12 mouse cellular contexts compared by ENCODE assay signal in genomic region chr12:84212297-84212696, GRCm38 (mm10). TPM values are rescaled to one million over a fixed set of nuclear protein-coding genes. Genes with fewer than 3 reads are reported as not detected.
DNase-seq lines count a peak whose midpoint lies in the region; ATAC-seq lines count a peak whose summit lies in the region.
"Had no signal": no experiment of that assay in that cellular context is flagged by ENCODE, and none has a peak within 500 bp of the region (broad histone marks: within the 10 kb centered on the region; RNA-seq: fewer than 3 reads in every experiment).

No protein-coding gene starts in this region.

- 28% methylated on average over 4 of the region's 4 CpGs for WGBS in heart, embryonic 13.5 days
- WGBS in neural tube, embryonic 13.5 days: 14% methylated on average over 4 of the region's 4 CpGs
- WGBS in kidney, embryonic 15.5 days: 20% methylated on average over 4 of the region's 4 CpGs
- WGBS in stomach, embryonic 16.5 days: 19% methylated on average over 4 of the region's 4 CpGs

- DNase-seq in heart, postnatal 25 days (ENCODE audit: low spot score): no peak
- no peak for DNase-seq in neural tube, embryonic 10.5 days (ENCODE audit: extremely low spot score, low spot score)
- no peak for DNase-seq in left cerebral cortex, postnatal 36 days (ENCODE audit: low spot score in 2 of 2)
- DNase-seq in retina, embryonic 14.5 days (ENCODE audit: low spot score): no peak
- DNase-seq: cerebellum, adult 2 months; gastrocnemius, adult 2 months; thymus, postnatal 14 days had no signal

- H3K27ac ChIP-seq in heart, embryonic 13.5 days (replicated peaks): peak overlapping the region; percentile 58
- no peak overlapping the region for H3K27ac ChIP-seq in neural tube, embryonic 13.5 days (replicated peaks)
- peak overlapping the region; percentile 64; the same call in 1 of the 2 replicates for H3K27ac ChIP-seq in kidney, embryonic 15.5 days
- H3K27ac ChIP-seq in stomach, embryonic 16.5 days (ENCODE audit: low read length): no peak overlapping the region
- H3K27ac ChIP-seq: gastrocnemius, adult 2 months; limb, embryonic 12.5 days had no signal

- 0 out of 2 replicates have a peak overlapping the region, but pooled peaks have one; percentile 40 for H3K9ac ChIP-seq in heart, embryonic 13.5 days
- 0 out of 2 replicates have a peak overlapping the region, but pooled peaks have one; percentile 5 for H3K9ac ChIP-seq in neural tube, embryonic 13.5 days
- no peak overlapping the region for H3K9ac ChIP-seq in kidney, embryonic 15.5 days
- no peak overlapping the region for H3K9ac ChIP-seq in stomach, embryonic 16.5 days (ENCODE audit: low read length)
- H3K9ac ChIP-seq: limb, embryonic 12.5 days had no signal

- H3K4me1 ChIP-seq in heart, embryonic 13.5 days: peaks cover 91% of the 10 kb centered on the region
- H3K4me1 ChIP-seq in neural tube, embryonic 13.5 days (replicated peaks): peaks cover 68% of the 10 kb centered on the region
- H3K4me1 ChIP-seq in kidney, embryonic 15.5 days: peaks cover 87% of the 10 kb centered on the region
- H3K4me1 ChIP-seq in stomach, embryonic 16.5 days (ENCODE audit: control insufficient read depth, insufficient read depth, low read length): peaks cover 56% of the 10 kb centered on the region

- H3K9me3 ChIP-seq in heart, embryonic 13.5 days: no peaks in the 10 kb centered on the region
- H3K9me3 ChIP-seq in neural tube, embryonic 13.5 days: no peaks in the 10 kb centered on the region
- no peaks in the 10 kb centered on the region for H3K9me3 ChIP-seq in kidney, embryonic 15.5 days (replicated peaks)
- no peaks in the 10 kb centered on the region for H3K9me3 ChIP-seq in stomach, embryonic 16.5 days (replicated peaks; ENCODE audit: control insufficient read depth, low read length)
- H3K9me3 ChIP-seq: limb, embryonic 12.5 days had no signal

- peak overlapping the region; percentile 22; the same call in 1 of the 2 replicates for H3K4me2 ChIP-seq in heart, embryonic 13.5 days
- no peak overlapping the region for H3K4me2 ChIP-seq in neural tube, embryonic 13.5 days
- no peak overlapping the region for H3K4me2 ChIP-seq in kidney, embryonic 15.5 days
- no peak overlapping the region for H3K4me2 ChIP-seq in stomach, embryonic 16.5 days (ENCODE audit: low read depth, low read length)
- H3K4me2 ChIP-seq: limb, embryonic 12.5 days had no signal

- intact Hi-C loops in heart, postnatal 25 days (cut with DNase I): no loop called here
- intact Hi-C loops in left cerebral cortex, postnatal 36 days (cut with DNase I): no loop called here

- H3K4me3 ChIP-seq in heart, embryonic 13.5 days: no peak overlapping the region
- H3K4me3 ChIP-seq in neural tube, embryonic 13.5 days: no peak overlapping the region
- H3K4me3 ChIP-seq in kidney, embryonic 15.5 days (replicated peaks): no peak overlapping the region
- no peak overlapping the region for H3K4me3 ChIP-seq in stomach, embryonic 16.5 days (replicated peaks; ENCODE audit: low read length)
- H3K4me3 ChIP-seq: gastrocnemius, adult 2 months; limb, embryonic 12.5 days had no signal

- no peak for ATAC-seq in heart, embryonic 13.5 days (ENCODE audit: extremely low read depth, insufficient number of reproducible peaks, low FRiP score, low TSS enrichment)
- no peak for ATAC-seq in neural tube, embryonic 13.5 days (ENCODE audit: low read depth)
- no peak for ATAC-seq in kidney, embryonic 15.5 days (replicated peaks; ENCODE audit: low FRiP score)
- ATAC-seq in stomach, embryonic 16.5 days (ENCODE audit: insufficient read depth, low FRiP score): peak; percentile 57; the same call in 1 of the 2 replicates

- no peaks in the 10 kb centered on the region for H3K27me3 ChIP-seq in heart, embryonic 13.5 days (replicated peaks)
- no peaks in the 10 kb centered on the region for H3K27me3 ChIP-seq in neural tube, embryonic 13.5 days
- H3K27me3 ChIP-seq in kidney, embryonic 15.5 days: no peaks in the 10 kb centered on the region
- H3K27me3 ChIP-seq in stomach, embryonic 16.5 days (ENCODE audit: control insufficient read depth, insufficient read depth, low read length): no peaks in the 10 kb centered on the region
- H3K27me3 ChIP-seq: limb, embryonic 12.5 days had no signal

- peaks cover 10% of the 10 kb centered on the region; the same call in 1 of the 2 replicates for H3K36me3 ChIP-seq in heart, embryonic 13.5 days
- no peaks in the 10 kb centered on the region for H3K36me3 ChIP-seq in neural tube, embryonic 13.5 days
- H3K36me3 ChIP-seq in kidney, embryonic 15.5 days: no peaks in the 10 kb centered on the region
- no peaks in the 10 kb centered on the region for H3K36me3 ChIP-seq in stomach, embryonic 16.5 days (ENCODE audit: control insufficient read depth, insufficient read depth, low read length)

RNA-seq across cellular contexts. Expression of gene Elmsan1, which starts 6.4 kb away (rescaled TPM):
- polyA plus RNA-seq in heart, embryonic 13.5 days (2015; fragmentation: Nextera tagmentation; extraction: Ambion mirVana): 6.8 and 7.3 TPM in 2 replicates
- total RNA-seq in heart, postnatal 25 days (2021): 10 to 100 TPM; 13.8 to 17.7 TPM
- polyA plus RNA-seq in neural tube, embryonic 13.5 days (2015; fragmentation: Nextera tagmentation; extraction: Ambion mirVana): 4.9 TPM in 2 replicates
- 8.7 and 10.8 TPM in 2 replicates for polyA plus RNA-seq in kidney, embryonic 15.5 days (2015; fragmentation: Nextera tagmentation; extraction: Ambion mirVana)
- 8.7 and 9.4 TPM in 2 replicates for polyA plus RNA-seq in stomach, embryonic 16.5 days (2015; fragmentation: Nextera tagmentation; extraction: Ambion mirVana)
- total RNA-seq in left cerebral cortex, postnatal 36 days (2021): 10 to 100 TPM; 17.2 to 18.5 TPM

Comparison
In these comparisons a context has a peak if more than half of its experiments do, and no peak if none do; other contexts are left out.
1. H3K27ac ChIP-seq: peak in heart, embryonic 13.5 days (single experiment) and kidney, embryonic 15.5 days (single experiment); none in neural tube, embryonic 13.5 days (single experiment) and stomach, embryonic 16.5 days (single experiment).
2. H3K9ac ChIP-seq: peak in heart, embryonic 13.5 days (single experiment) and neural tube, embryonic 13.5 days (single experiment); none in kidney, embryonic 15.5 days (single experiment) and stomach, embryonic 16.5 days (single experiment).